Mouse (Mus musculus) heart, embryonic 13.5 days (tissue): ENCODE results near the gene Eif5a. TPM values are rescaled to one million over a fixed set of nuclear protein-coding genes. Genes with fewer than 3 reads are reported as not detected.

Experiments
- microRNA-seq: library from miRNA; unstranded; fragments of <30 nt; microRNA quantifications from one replicate; pipeline ENCODE4, GENCODE M21; 2016
- polyA plus RNA-seq: library from polyadenylated mRNA; unstranded; fragments of >200 nt; fragmentation: Nextera tagmentation; extraction: Ambion mirVana; gene quantifications from 2 replicates; pipeline ENCODE4 v1.2.1, GENCODE M21; 2015

Gene Eif5a
- polyA plus RNA-seq, 1 experiment from 2014 or later = 1,157 TPM

Small RNA genes lying within 50 kb of the gene (microRNA-seq; reads per million reads assigned to microRNA genes)
- not detected for gene Mir6924

Other genes with a start within 250 kb of the Eif5a start
- 372 and 373 TPM in 2 replicates for gene Eif4a1, start 249.5 kb downstream of the Eif5a start, polyA plus RNA-seq
- 59.2 and 63.5 TPM in 2 replicates for gene Senp3, start 239.9 kb downstream of the Eif5a start, polyA plus RNA-seq
- gene Tnfsf13, start 236.2 kb downstream of the Eif5a start, polyA plus RNA-seq = 0.23 and 0.38 TPM in 2 replicates
- gene Tnfsf12, start 226.1 kb downstream of the Eif5a start, polyA plus RNA-seq = 4.7 and 5.7 TPM in 2 replicates
- 3.3 and 3.4 TPM in 2 replicates for gene Tnfsfm13, start 225.9 kb downstream of the Eif5a start, polyA plus RNA-seq
- gene Polr2a, start 163.3 kb downstream of the Eif5a start, polyA plus RNA-seq = 16.1 and 19.1 TPM in 2 replicates
- 0.19 and 0.51 TPM in 2 replicates for gene Slc35g3, start 160.0 kb downstream of the Eif5a start, polyA plus RNA-seq
- 2.7 and 3.1 TPM in 2 replicates for gene Zbtb4, start 156.0 kb downstream of the Eif5a start, polyA plus RNA-seq
- 6.8 and 7.9 TPM in 2 replicates for gene Chrnb1, start 126.0 kb downstream of the Eif5a start, polyA plus RNA-seq
- gene Fgf11, start 120.1 kb downstream of the Eif5a start, polyA plus RNA-seq = 2.0 and 2.3 TPM in 2 replicates
- gene Tmem102, start 116.3 kb downstream of the Eif5a start, polyA plus RNA-seq = 1.8 and 1.9 TPM in 2 replicates
- gene Gm39566, start 106.7 kb downstream of the Eif5a start, polyA plus RNA-seq = not detected in 2 replicates
- gene Spem2, start 103.5 kb downstream of the Eif5a start, polyA plus RNA-seq = not detected in 2 replicates
- not detected in 2 replicates for gene Spem1, start 99.8 kb downstream of the Eif5a start, polyA plus RNA-seq
- 2.0 and 2.4 TPM in 2 replicates for gene Nlgn2, start 84.2 kb downstream of the Eif5a start, polyA plus RNA-seq
- 330 and 361 TPM in 2 replicates for gene Tmem256, start 83.4 kb downstream of the Eif5a start, polyA plus RNA-seq
- gene Plscr3, start 75.6 kb downstream of the Eif5a start, polyA plus RNA-seq = 75.4 and 76.2 TPM in 2 replicates
- 0.38 and 0.56 TPM in 2 replicates for gene Tnk1, start 63.2 kb downstream of the Eif5a start, polyA plus RNA-seq
- gene Tmem95, start 43.9 kb downstream of the Eif5a start, polyA plus RNA-seq = not detected in 2 replicates
- gene Kctd11, start 40.6 kb downstream of the Eif5a start, polyA plus RNA-seq = 3.9 TPM in 2 replicates
- 7.0 and 8.2 TPM in 2 replicates for gene Acap1, start 26.4 kb downstream of the Eif5a start, polyA plus RNA-seq
- 4.0 and 4.1 TPM in 2 replicates for gene 2810408A11Rik, start 21.0 kb downstream of the Eif5a start, polyA plus RNA-seq
- gene Neurl4, start 20.9 kb downstream of the Eif5a start, polyA plus RNA-seq = 7.8 and 8.1 TPM in 2 replicates
- gene Gps2, start 8.1 kb downstream of the Eif5a start, polyA plus RNA-seq = 45.0 and 52.2 TPM in 2 replicates
- gene Ybx2, start 13.8 kb upstream of the Eif5a start, polyA plus RNA-seq = 3.1 TPM in 2 replicates
- gene Slc2a4, start 26.2 kb upstream of the Eif5a start, polyA plus RNA-seq = 25.8 and 30.3 TPM in 2 replicates
- 6.3 and 7.4 TPM in 2 replicates for gene Cldn7, start 42.8 kb upstream of the Eif5a start, polyA plus RNA-seq
- 21.0 and 21.1 TPM in 2 replicates for gene Ctdnep1, start 59.2 kb upstream of the Eif5a start, polyA plus RNA-seq
- gene Elp5, start 60.6 kb upstream of the Eif5a start, polyA plus RNA-seq = 111 and 119 TPM in 2 replicates
- 456 and 466 TPM in 2 replicates for gene Gabarap, start 69.2 kb upstream of the Eif5a start, polyA plus RNA-seq
- gene Phf23, start 73.8 kb upstream of the Eif5a start, polyA plus RNA-seq = 43.8 and 47.9 TPM in 2 replicates
- gene Dvl2, start 78.6 kb upstream of the Eif5a start, polyA plus RNA-seq = 20.7 and 22.0 TPM in 2 replicates
- gene Acadvl, start 93.5 kb upstream of the Eif5a start, polyA plus RNA-seq = 131 and 140 TPM in 2 replicates
- 4.7 and 5.1 TPM in 2 replicates for gene Dlg4, start 95.0 kb upstream of the Eif5a start, polyA plus RNA-seq
- gene Asgr1, start 132.1 kb upstream of the Eif5a start, polyA plus RNA-seq = 0.24 TPM in 1 of 2 replicates, not detected in the other
- 0.18 TPM in 1 of 2 replicates, not detected in the other for gene Asgr2, start 170.7 kb upstream of the Eif5a start, polyA plus RNA-seq
- 0.53 and 0.67 TPM in 2 replicates for gene Mgl2, start 208.4 kb upstream of the Eif5a start, polyA plus RNA-seq
- gene Clec10a, start 234.2 kb upstream of the Eif5a start, polyA plus RNA-seq = 0.31 and 0.43 TPM in 2 replicates